Mouse (Mus musculus): ENCODE data around the gene 4930507D05Rik. TPM values are rescaled to one million over a fixed set of nuclear protein-coding genes. Genes with fewer than 3 reads are reported as not detected.

Gene 4930507D05Rik
- total RNA-seq, 1 experiment: 1.5 TPM

DNA sequence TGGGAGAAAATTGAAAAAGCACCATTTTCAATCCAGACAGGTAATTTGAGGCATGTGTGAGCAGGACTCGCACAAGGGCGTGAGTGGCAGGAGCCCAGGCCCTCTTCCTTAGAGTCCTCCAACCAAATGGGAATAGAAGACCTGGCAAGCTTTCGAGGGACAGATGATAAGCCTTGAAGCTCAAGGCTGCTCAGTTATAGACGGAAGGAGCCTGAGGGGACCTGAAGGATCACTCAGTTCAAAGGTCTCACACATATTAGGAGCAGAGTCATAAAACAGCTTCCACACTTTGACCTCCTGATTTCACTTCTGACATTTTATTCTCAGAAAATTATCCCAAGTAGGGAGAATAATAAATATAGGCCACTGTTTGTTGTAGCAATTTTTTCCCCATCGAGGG, 29.9 kb upstream of the 4930507D05Rik start:
- no peak overlapping the region for H3K4me3 ChIP-seq (ENCODE audit: insufficient read depth in 1 of 2, low read depth in 1 of 2, low read length in 2 of 2, poor library complexity in 1 of 2, severe bottlenecking in 1 of 2)
- H3K9ac ChIP-seq (ENCODE audit: insufficient read depth, low read depth, low read length, poor library complexity, severe bottlenecking): no peak overlapping the region
- in situ Hi-C loops (cut with MboI; ENCODE audit: low sequenced_read_pairs in 2 of 2, unreplicated experiment in 2 of 2): no loop called here
- no peak overlapping the region for H3K27ac ChIP-seq (ENCODE audit: insufficient read depth, low read depth, low read length, poor library complexity, severe bottlenecking)
- no peak for DNase-seq (ENCODE audit: low read depth, low spot score)
- H3K9me3 ChIP-seq (ENCODE audit: control insufficient read depth, insufficient read depth, low read depth, low read length): no peaks in the 10 kb centered on the region
- H3K36me3 ChIP-seq (ENCODE audit: control insufficient read depth, insufficient read depth, low read length, poor library complexity, severe bottlenecking): no peaks in the 10 kb centered on the region
- H3K4me1 ChIP-seq (ENCODE audit: control insufficient read depth in 2 of 2, insufficient read depth in 2 of 2, low read length in 2 of 2, poor library complexity in 1 of 2): no peaks in the 10 kb centered on the region; a peak in 1 of 4 replicates
- TF ChIP-seq ZC3H11A (IDR thresholded peaks at IDR 0.05; ENCODE audit: borderline replicate concordance, low read depth, low read length): no peak
- no peak for TF ChIP-seq ZNF384 (IDR thresholded peaks at IDR 0.05; ENCODE audit: low read depth, low read length)
- TF ChIP-seq MAFK (IDR thresholded peaks at IDR 0.05; ENCODE audit: insufficient read depth, low read depth, low read length): no peak
- TF ChIP-seq HCFC1 (IDR thresholded peaks at IDR 0.05; ENCODE audit: borderline replicate concordance, insufficient read depth, low read length): no peak
- no peak for TF ChIP-seq CHD2 (IDR thresholded peaks at IDR 0.05; ENCODE audit: low read depth, low read length)

DNA sequence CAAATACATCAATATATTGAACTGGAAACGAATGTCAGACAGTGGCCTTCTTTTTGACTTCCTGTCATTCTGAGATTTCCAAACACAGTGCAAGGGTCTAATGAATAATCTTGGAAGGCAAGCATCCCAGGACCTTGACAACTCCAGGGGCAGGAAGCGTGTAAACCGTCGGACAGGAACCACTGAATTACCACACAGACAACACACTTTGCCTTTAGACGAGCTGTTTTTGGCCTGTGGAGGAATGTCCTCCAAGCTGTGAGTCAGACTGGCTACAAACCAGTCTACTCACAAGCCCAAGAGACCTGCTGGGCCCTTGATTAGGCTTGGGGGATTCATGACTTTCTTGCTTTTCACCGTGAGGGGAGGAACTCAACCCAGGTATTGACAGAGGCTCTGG, 28.9 kb upstream of the 4930507D05Rik start:
- Histone ChIP-seq H3K27ac (ENCODE audit: insufficient read depth, low read depth, low read length, poor library complexity, severe bottlenecking) (peak overlapping the region; percentile 22; the same call in 1 of the 2 replicates), H3K4me1 (ENCODE audit: control insufficient read depth in 2 of 2, insufficient read depth in 2 of 2, low read length in 2 of 2, poor library complexity in 1 of 2) (no peaks in the 10 kb centered on the region; a peak in 1 of 4 replicates), H3K9me3 (ENCODE audit: control insufficient read depth, insufficient read depth, low read depth, low read length) (no peaks in the 10 kb centered on the region), H3K4me3 (ENCODE audit: insufficient read depth in 1 of 2, low read depth in 1 of 2, low read length in 2 of 2, poor library complexity in 1 of 2, severe bottlenecking in 1 of 2) (no peak overlapping the region), H3K36me3 (ENCODE audit: control insufficient read depth, insufficient read depth, low read length, poor library complexity, severe bottlenecking) (no peaks in the 10 kb centered on the region), H3K9ac (ENCODE audit: insufficient read depth, low read depth, low read length, poor library complexity, severe bottlenecking) (no peak overlapping the region)
- DNase-seq (ENCODE audit: low read depth, low spot score): no peak
- TF ChIP-seq CHD2 (IDR thresholded peaks at IDR 0.05; ENCODE audit: low read depth, low read length) (no peak), ZC3H11A (IDR thresholded peaks at IDR 0.05; ENCODE audit: borderline replicate concordance, low read depth, low read length) (no peak), MAFK (IDR thresholded peaks at IDR 0.05; ENCODE audit: insufficient read depth, low read depth, low read length) (no peak), ZNF384 (IDR thresholded peaks at IDR 0.05; ENCODE audit: low read depth, low read length) (no peak), HCFC1 (IDR thresholded peaks at IDR 0.05; ENCODE audit: borderline replicate concordance, insufficient read depth, low read length) (no peak)
- in situ Hi-C loops (cut with MboI; ENCODE audit: low sequenced_read_pairs in 2 of 2, unreplicated experiment in 2 of 2): no loop called here

DNA sequence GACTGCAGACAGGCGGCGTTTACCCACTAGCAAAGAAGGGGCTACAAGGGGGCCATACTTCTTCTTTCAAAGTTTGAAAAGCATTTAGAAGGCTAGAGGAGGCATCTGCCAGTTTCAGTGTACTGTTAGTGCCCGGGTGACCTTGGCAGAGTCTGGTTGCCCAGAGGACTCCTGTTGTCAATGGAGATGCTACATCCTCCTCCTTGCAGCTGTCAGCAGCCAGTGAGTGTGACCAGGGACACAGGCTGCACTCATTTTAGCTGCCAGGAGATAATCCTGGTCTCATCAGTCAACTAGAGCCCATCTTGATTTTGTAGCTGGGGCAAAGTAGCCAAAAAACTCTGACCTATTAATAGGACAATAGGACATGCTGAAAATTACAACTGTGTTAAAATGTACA, 28.2 kb upstream of the 4930507D05Rik start:
- no peak overlapping the region for H3K27ac ChIP-seq (ENCODE audit: insufficient read depth, low read depth, low read length, poor library complexity, severe bottlenecking)
- TF ChIP-seq MAFK (IDR thresholded peaks at IDR 0.05; ENCODE audit: insufficient read depth, low read depth, low read length) (no peak), ZNF384 (IDR thresholded peaks at IDR 0.05; ENCODE audit: low read depth, low read length) (no peak), CHD2 (IDR thresholded peaks at IDR 0.05; ENCODE audit: low read depth, low read length) (no peak), HCFC1 (IDR thresholded peaks at IDR 0.05; ENCODE audit: borderline replicate concordance, insufficient read depth, low read length) (no peak), ZC3H11A (IDR thresholded peaks at IDR 0.05; ENCODE audit: borderline replicate concordance, low read depth, low read length) (no peak)
- H3K9me3 ChIP-seq (ENCODE audit: control insufficient read depth, insufficient read depth, low read depth, low read length): no peaks in the 10 kb centered on the region
- H3K4me1 ChIP-seq (ENCODE audit: control insufficient read depth in 2 of 2, insufficient read depth in 2 of 2, low read length in 2 of 2, poor library complexity in 1 of 2): no peaks in the 10 kb centered on the region; a peak in 1 of 4 replicates
- in situ Hi-C loops (cut with MboI; ENCODE audit: low sequenced_read_pairs in 2 of 2, unreplicated experiment in 2 of 2): no loop called here
- no peak overlapping the region for H3K4me3 ChIP-seq (ENCODE audit: insufficient read depth in 1 of 2, low read depth in 1 of 2, low read length in 2 of 2, poor library complexity in 1 of 2, severe bottlenecking in 1 of 2)
- DNase-seq (ENCODE audit: low read depth, low spot score): no peak
- H3K36me3 ChIP-seq (ENCODE audit: control insufficient read depth, insufficient read depth, low read length, poor library complexity, severe bottlenecking): no peaks in the 10 kb centered on the region
- no peak overlapping the region for H3K9ac ChIP-seq (ENCODE audit: insufficient read depth, low read depth, low read length, poor library complexity, severe bottlenecking)

- H3K36me3 ChIP-seq (ENCODE audit: control insufficient read depth, insufficient read depth, low read length, poor library complexity, severe bottlenecking): no peaks in the 10 kb centered on the region
- no peak within 1 kb of the TSS for H3K4me3 ChIP-seq (ENCODE audit: insufficient read depth in 1 of 2, low read depth in 1 of 2, low read length in 2 of 2, poor library complexity in 1 of 2, severe bottlenecking in 1 of 2)
- DNase-seq (ENCODE audit: low read depth, low spot score): no peak
- no peak within 1 kb of the TSS; the same call in 1 of the 2 replicates for H3K9ac ChIP-seq (ENCODE audit: insufficient read depth, low read depth, low read length, poor library complexity, severe bottlenecking)
- in situ Hi-C loops (cut with MboI; ENCODE audit: low sequenced_read_pairs in 2 of 2, unreplicated experiment in 2 of 2): no loop called here
- H3K4me1 ChIP-seq (ENCODE audit: control insufficient read depth in 2 of 2, insufficient read depth in 2 of 2, low read length in 2 of 2, poor library complexity in 1 of 2): no peaks in the 10 kb centered on the region; a peak in 1 of 4 replicates
- no peaks in the 10 kb centered on the region for H3K9me3 ChIP-seq (ENCODE audit: control insufficient read depth, insufficient read depth, low read depth, low read length)
- H3K27ac ChIP-seq (ENCODE audit: insufficient read depth, low read depth, low read length, poor library complexity, severe bottlenecking): no peak within 1 kb of the TSS
- TF ChIP-seq ZC3H11A (IDR thresholded peaks at IDR 0.05; ENCODE audit: borderline replicate concordance, low read depth, low read length) (no peak), ZNF384 (IDR thresholded peaks at IDR 0.05; ENCODE audit: low read depth, low read length) (no peak), CHD2 (IDR thresholded peaks at IDR 0.05; ENCODE audit: low read depth, low read length) (no peak), MAFK (IDR thresholded peaks at IDR 0.05; ENCODE audit: insufficient read depth, low read depth, low read length) (no peak), HCFC1 (IDR thresholded peaks at IDR 0.05; ENCODE audit: borderline replicate concordance, insufficient read depth, low read length) (no peak)
These were observed 27.0 kb upstream of the 4930507D05Rik start, which contains the start of gene Hkdc1 for GRCm38 (mm10) chr10:62422255-62422654. Gene Hkdc1, minus strand, starts transcription at chr10:62422491.

Measured in ES-E14 (cell line).